Mouse (Mus musculus) liver, embryonic 16.5 days (tissue): ENCODE measurements at regions not wholly inside any gene's neighbourhood (a gene's known extent, or its start where the extent isn't known, plus 50 kb on each side); places are given as distances from the start of the nearest gene placed in this dataset.

Experiments used
- ATAC-seq: fragments of 200-750 bp; cut with Nextera tagmentation; 2 replicates; pipeline ENCODE4 v1.8.0; 2017; ENCODE audit warnings: low read depth, mild to moderate bottlenecking, moderate number of reproducible peaks, moderate library complexity
- H3K27ac ChIP-seq: fragments of 300-500 bp; sonication (generic); 2 replicates; pipeline ENCODE4 v1.5.1; 2014; ENCODE audit warnings: mild to moderate bottlenecking, low read length
- H3K27me3 ChIP-seq: fragments of 300-500 bp; sonication (generic); 2 replicates; pipeline ENCODE4 v1.6.1; 2014; ENCODE audit warnings: low read depth, low read length, mixed read lengths; ENCODE audit not compliant: control insufficient read depth, insufficient read depth
- H3K36me3 ChIP-seq: fragments of 300-500 bp; sonication (generic); 2 replicates; pipeline ENCODE4 v1.6.1; 2014; ENCODE audit warnings: mild to moderate bottlenecking; ENCODE audit not compliant: control insufficient read depth, insufficient read depth
- H3K4me1 ChIP-seq: fragments of 300-500 bp; sonication (generic); 2 replicates; pipeline ENCODE4 v1.6.1; 2014; ENCODE audit warnings: low read depth, low read length, mixed read lengths; ENCODE audit not compliant: control insufficient read depth
- H3K4me2 ChIP-seq: fragments of 300-500 bp; sonication (generic); 2 replicates; pipeline ENCODE4 v1.6.1; 2014; ENCODE audit warnings: low read depth, low read length, mixed read lengths
- H3K4me3 ChIP-seq: fragments of 300-500 bp; sonication (generic); 2 replicates; pipeline ENCODE4 v1.5.1; 2014; ENCODE audit warnings: low read depth, mild to moderate bottlenecking, low read length
- H3K9ac ChIP-seq: fragments of 300-500 bp; sonication (generic); 2 replicates; pipeline ENCODE4 v1.6.1; 2014; ENCODE audit warnings: low read depth, low read length
- H3K9me3 ChIP-seq: fragments of 300-500 bp; sonication (generic); replicated peaks from 2 replicates; pipeline ENCODE4 v1.6.1; 2016; ENCODE audit warnings: low read length; ENCODE audit not compliant: control insufficient read depth
- WGBS: fragments of 180-500 bp; shearing (Covaris S2); extraction: QIAGEN DNeasy Blood & Tissue Kit; methylation state at CpG from one replicate; pipeline ENCODE4 v1.1.7; 2014; ENCODE audit not compliant: insufficient replicate concordance; 5-methylcytosine and 5-hydroxymethylcytosine counted together

- Histone ChIP-seq H3K36me3 (no peaks in the 10 kb centered on the region), H3K4me1 (no peaks in the 10 kb centered on the region), H3K4me2 (no peak overlapping the region), H3K4me3 (no peak overlapping the region), H3K9me3 (no peaks in the 10 kb centered on the region), H3K9ac (no peak overlapping the region), H3K27ac (no peak overlapping the region), H3K27me3 (no peaks in the 10 kb centered on the region)
- WGBS, result 67% methylated on average over 12 of the region's 12 CpGs
- ATAC-seq, result no peak
Observed at GRCm38 (mm10) chr6:35598406-35599185, 58.9 kb upstream of the Mtpn start.

- no peak overlapping the region for H3K27ac ChIP-seq
- no peak for ATAC-seq
- H3K9ac ChIP-seq, result no peak overlapping the region
- H3K36me3 ChIP-seq, result no peaks in the 10 kb centered on the region
- WGBS, result 70% methylated on average over 2 of the region's 2 CpGs
- no peaks in the 10 kb centered on the region for H3K4me1 ChIP-seq
- no peak overlapping the region for H3K4me3 ChIP-seq
- no peak overlapping the region for H3K4me2 ChIP-seq
- no peaks in the 10 kb centered on the region for H3K9me3 ChIP-seq
- no peaks in the 10 kb centered on the region for H3K27me3 ChIP-seq
Observed at GRCm38 (mm10) chr6:35595012-35595411, 55.3 kb upstream of the Mtpn start.

- no peak overlapping the region for H3K4me3 ChIP-seq
- no peak overlapping the region for H3K4me2 ChIP-seq
- H3K9ac ChIP-seq, result no peak overlapping the region
- no peak overlapping the region for H3K27ac ChIP-seq
- ATAC-seq, result no peak
- H3K9me3 ChIP-seq, result no peaks in the 10 kb centered on the region
- 63% methylated on average over 3 of the region's 3 CpGs for WGBS
- no peaks in the 10 kb centered on the region for H3K36me3 ChIP-seq
- no peaks in the 10 kb centered on the region for H3K27me3 ChIP-seq
- no peaks in the 10 kb centered on the region for H3K4me1 ChIP-seq
Observed at GRCm38 (mm10) chr6:35592234-35592633, 52.5 kb upstream of the Mtpn start.
